Mouse (Mus musculus): ENCODE results near the gene Mapk8ip3. TPM values are rescaled to one million over a fixed set of nuclear protein-coding genes. Genes with fewer than 3 reads are reported as not detected.
A peak's percentile ranks its signal among the peaks of the same experiment; 100 is the strongest.

The Mapk8ip3 gene
- total RNA-seq, 2 experiments from 2014 or later = 66.5 to 68.5 TPM

DNA sequence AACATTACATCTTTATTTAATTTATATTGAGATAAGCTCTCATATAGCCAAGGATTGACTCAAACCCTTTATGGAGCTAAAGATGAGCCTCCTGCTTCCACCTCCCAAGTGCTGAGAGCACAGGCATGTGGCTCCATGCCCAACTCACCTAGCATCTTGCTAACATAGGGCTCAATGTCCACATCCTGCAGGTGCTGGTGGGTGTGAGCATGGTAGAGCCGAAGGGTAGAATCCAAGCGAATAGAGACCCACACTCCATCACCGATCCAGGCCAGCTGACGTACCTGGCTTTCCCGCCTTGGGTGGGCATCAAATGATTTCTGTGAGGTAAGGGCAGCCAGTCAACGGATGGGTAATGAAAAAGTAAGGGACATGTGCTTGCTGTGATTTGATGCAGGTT lies 36.8 kb downstream of the Mapk8ip3 start:
- no peak for DNase-seq

DNA sequence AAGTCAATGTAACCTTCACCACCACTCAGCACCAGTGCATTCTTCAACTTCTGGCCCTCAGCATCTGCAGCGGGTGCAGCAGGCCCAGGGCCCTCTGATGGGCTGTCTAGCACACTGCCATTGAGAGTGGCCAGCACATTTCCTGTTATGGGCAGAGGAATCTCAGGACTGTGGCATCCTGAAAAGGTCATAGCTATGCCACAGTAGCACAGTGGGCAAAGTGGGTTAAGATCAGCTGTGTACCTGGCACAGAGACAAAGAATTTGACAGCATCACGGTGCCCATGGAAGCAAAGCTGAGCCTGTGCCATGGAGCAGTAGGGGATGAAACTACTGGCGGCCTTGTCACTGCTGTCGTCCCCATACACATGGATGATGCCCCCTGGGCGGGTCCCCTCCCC lies 37.6 kb downstream of the Mapk8ip3 start:
- peak; percentile 66 for DNase-seq

DNA sequence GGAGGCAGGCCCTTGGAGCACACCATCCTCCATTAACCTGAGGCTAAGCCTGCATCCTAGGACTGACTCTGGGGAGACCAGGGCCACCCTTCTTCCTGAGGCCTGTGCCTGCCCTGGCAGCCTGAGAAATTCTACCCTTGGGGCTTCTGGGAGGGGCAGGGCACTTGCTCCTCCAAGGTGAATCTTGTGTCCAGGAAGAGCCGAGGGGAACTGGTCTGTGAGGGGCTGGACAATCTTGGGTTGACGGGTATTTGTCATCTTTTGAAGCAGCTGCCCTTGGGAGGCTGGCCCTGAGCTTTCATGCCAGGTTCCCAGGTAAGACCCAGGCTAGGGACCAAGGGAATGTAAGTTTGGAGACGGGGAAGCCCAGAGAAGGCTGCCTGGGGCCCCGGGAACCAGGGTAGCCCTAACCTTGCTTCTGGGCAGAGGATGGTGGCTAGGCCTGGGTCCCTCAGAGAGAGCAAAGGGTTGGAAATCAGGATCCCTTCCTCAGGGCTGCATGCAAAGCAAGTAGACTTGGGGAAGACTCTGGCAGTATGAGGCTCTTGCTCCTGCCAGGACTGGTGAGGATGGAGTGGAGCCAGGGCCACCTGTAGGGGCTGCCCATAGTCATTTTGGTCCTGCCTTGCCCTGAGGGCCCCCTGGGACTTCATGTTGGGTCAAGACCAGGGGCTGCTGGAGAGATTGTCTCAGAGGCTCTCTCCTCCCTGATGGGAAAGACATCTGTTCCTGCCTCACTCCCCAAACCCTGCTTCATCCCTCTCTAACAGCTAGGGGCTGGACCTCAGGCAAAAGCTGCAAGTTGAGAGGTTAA lies 38.5 kb downstream of the Mapk8ip3 start:
- DNase-seq = no peak

DNA sequence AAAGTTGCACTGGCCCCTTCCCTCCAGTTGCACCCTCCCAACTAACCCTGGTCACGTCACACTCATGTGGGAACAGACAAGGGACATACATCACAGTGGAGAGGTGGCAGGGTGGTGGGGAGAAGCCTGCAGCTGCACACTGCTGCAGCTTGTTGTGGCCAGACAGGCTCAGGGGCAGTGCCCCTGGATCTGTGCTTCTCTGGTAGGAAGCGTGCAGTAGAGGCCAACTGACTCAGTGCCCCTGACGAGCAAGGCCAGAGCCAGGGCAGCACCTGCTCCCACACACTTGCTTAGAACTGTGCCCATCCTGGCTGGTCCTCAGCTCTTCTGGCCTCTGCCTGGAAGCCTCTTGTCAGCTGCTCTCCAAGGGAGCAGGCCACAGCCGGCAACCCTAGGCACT lies 39.2 kb downstream of the Mapk8ip3 start:
- no peak for DNase-seq

DNA sequence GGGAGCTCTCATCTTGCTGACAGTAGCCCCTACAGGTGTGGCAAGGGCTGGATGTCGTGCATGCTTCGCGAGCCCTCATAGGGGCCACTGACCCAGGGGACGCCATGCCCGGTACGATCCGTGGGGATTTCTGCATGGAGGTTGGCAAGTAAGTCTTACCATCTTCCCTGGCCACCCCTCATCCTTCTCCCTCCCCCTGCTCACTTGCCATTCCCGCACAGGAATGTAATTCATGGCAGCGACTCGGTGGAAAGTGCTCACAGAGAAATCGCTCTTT lies 39.8 kb downstream of the Mapk8ip3 start:
- DNase-seq = no peak

DNA sequence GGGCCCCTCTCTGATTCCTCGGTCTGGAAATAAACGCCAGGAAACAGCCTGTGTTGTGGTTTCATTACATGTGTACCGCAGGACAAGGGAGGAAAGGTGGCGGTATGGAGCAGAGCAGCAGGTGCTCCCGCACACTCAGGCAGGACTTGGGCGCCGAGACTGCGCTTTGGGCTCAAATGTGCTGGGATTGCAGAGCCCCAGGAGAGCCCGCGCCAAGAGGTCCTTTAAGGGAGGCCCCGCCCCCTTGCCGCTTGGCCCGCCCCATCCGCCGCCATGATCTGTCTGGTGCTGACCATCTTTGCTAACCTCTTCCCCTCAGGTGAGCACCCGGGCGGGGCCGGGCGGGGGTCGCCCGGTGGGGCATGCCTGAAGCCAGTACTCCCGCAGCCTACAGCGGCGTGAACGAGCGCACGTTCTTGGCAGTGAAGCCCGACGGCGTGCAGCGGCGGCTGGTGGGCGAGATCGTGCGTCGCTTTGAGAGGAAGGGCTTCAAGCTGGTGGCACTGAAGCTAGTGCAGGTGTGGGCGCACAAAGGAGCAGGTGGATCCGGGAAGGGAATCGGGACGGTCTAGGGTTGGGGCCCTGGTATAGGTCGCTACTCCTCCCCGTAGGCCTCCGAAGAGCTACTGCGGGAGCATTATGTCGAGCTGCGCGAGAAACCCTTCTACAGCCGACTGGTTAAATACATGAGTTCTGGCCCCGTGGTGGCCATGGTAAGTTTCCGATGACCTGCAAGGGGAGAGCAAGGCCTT lies 40.4 kb downstream of the Mapk8ip3 start, which contains the start of gene Nme3:
Gene Nme3 (plus strand): TSS at position 260 of the 752 bp plus-strand sequence.
- DNase-seq = peak; percentile 78

DNA sequence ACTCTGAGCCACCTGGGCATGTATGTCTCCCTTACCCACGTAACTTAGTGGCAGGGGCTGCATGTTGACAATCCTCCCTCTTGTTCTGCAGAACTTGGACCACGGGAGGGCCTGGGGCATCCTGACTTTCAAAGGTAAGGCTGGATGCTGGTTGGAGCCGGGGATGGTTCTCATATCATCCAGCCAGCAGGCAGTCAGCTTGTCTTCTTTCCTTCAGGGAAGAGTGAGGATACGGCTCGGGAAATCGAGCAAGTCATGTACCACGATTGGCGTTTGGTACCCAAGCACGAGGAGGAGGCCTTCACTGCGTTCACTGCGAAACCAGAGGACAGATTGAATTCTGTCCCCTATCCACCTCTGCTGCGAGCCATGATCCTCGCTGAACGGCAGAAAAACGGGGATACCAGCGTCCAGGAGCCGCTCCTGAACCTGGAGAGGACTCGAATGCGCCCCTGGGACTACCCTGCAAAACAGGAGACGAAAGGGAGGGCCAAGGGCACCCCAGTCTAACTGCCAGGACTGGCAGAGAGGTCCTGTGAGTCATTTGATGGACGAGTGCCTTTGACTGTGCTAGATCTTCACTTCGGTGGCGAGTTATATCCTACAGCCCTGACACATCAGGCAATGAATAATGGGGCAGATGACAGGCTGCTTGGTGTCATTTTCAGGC lies 41.1 kb downstream of the Mapk8ip3 start:
- no peak for DNase-seq

DNA sequence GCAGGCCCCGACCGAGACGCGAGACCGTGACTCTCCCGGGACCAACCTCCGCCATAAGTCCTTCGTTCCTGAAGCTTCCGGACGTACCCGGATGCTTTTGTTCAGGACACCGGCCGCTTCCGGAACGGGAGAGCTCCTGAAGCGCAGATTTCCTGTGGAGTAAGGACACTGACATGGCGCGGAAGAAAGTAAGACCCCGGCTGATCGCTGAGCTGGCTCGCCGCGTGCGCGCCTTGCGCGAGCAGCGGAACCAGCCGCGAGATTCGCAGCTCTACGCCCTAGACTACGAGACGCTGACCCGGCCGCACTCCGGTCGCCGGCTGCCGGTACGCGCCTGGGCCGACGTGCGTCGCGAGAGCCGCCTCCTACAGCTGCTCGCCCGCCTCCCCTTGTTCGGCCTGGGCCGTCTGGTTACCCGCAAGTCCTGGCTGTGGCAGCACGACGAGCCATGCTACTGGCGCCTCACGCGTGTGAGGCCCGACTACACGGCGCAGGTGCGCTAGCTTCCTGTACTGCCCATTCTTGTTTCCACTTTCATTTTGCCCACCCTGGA lies 41.7 kb downstream of the Mapk8ip3 start, which contains the start of the genes Eme2 and Mrps34:
Gene Eme2 (minus strand): TSS at position 93 of the 553 bp plus-strand sequence.
Gene Mrps34 (plus strand): TSS at position 122 of the 553 bp plus-strand sequence.
- DNase-seq = peak; percentile 86

DNA sequence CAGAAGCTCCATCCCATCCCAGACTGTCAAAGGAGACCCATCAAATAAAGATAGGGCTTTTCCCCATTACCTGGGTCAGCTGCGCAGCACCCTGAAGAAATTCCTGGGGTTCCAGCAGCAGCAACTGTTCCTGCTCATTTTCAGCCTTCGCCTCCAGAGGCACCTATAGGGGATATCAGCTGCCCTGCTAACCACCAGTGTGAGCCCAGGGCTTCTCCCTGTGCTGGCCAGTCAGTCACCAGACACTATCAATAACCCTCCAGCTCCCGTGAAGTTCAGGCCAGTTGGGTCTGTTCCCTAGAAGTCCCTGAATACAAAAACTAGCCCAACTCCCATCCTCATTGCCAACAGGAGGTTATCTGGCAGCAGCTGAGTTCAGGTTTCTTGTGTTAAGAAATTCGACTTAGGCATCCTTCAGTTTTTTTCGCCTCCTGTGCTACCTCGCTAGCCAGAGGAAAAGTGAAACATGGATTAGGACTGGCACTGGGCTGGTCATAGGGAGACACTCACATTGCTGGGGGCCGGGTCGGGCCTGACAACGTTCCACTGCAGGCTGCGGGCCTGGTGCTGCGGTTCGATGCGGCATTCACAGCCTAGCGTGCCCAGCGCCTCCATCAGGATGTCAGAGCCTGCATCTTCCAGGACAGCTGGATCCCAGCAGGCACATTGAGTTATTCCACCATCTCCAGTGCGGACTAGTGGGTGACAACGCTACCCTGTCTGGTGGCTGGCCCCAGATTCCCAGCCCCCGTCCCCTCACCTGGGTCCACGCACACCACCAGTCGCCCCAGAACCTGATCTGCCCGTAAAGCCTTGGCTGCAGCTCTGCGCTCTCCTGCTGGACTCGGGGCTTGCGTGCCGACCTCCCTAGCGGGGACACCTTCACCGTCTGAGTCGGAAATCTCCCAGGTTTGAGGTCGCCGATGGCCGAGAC lies 42.4 kb downstream of the Mapk8ip3 start:
- no peak for DNase-seq

DNA sequence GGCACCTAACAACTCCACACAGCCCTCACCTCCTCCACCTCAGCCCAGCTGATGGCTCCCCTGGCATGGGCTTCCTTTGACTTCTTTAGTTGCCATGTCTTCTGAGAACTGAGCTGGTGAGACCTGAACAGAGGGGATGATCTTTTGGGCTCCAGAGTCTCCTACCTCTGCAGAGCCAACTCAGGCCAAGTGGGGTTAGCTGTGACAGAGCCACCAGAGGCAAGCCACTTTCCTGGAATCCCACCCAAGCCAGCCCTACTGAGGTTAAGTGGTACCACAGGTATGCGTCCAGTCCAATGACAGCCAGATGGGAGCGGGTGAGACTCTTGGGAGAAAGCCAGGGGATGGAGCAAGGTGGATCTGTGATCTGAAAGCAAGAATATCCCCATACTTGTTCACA lies 43.5 kb downstream of the Mapk8ip3 start:
- no peak for DNase-seq

DNA sequence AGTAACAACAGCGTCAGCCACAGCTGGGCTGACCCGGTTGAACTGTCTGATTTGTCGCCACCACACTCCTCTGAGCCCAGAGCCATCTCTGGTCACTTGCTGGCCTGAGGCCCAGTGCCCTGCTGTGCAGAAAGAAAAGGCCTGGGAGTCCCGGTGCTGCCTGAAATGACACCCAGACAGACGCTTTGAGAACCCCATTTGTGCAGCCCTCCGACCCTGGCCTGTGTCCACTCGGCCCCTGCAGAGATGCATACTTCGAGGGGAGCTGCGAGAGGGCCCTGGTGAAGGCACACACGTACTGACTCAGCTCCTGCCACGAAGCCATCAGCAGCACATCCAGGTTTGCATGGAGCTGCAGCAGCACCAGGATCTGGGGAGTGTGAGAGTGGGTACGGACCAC lies 44.0 kb downstream of the Mapk8ip3 start:
- DNase-seq = no peak

DNA sequence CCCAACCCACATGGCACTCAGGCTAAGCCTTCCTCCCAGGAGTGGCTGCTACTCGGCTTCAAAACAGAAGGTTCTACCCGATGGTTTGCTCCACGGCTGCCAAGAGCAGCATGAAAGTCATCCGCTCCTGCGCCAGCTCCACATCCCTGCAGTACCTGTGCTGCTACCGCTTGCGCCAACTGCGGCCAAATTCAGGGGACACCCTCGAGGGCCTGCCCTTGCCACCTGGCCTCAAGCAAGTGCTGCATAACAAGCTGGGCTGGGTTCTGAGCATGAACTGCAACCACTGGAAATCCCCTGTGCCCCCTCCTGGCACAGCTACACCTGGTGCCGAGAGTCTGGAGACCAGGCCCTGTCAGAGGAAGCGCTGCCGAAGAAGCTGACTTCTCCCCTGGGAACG lies 45.5 kb downstream of the Mapk8ip3 start:
- DNase-seq = no peak

DNA sequence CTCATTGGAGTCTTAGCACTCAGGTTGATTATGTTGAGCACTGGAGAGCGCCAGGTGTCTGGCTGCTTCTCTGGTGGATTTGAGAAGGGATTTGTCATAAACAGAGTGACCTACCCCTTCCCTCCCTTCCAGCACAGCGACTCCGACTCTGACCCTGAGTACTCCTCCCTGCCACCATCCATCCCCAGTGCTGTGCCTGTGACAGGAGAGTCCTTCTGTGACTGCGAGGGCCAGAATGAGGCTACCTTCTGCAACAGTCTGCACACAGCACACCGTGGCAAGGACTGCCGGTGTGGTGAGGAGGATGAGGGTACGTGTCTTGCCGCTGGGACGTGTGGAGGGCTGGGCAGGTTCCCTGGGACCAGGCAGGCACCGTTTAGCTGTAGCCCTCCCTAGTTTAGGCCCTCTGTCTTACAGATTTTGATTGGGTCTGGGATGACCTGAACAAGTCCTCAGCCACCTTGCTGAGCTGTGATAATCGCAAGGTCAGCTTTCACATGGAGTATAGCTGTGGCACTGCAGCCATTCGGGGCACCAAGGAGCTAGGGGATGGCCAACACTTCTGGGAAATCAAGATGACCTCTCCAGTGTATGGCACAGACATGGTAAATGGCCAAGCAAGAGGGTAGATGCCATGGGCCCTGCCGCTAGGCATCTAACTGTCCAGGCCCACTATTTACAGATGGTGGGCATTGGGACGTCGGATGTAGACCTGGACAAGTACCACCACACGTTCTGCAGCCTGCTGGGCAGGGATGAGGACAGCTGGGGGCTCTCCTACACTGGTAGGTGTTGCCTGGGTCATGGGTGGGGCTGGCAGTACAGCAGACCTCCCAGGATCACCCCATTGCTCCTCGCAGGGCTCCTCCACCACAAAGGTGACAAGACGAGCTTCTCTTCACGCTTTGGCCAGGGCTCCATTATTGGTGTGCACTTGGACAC lies 46.4 kb downstream of the Mapk8ip3 start:
- DNase-seq = no peak

DNA sequence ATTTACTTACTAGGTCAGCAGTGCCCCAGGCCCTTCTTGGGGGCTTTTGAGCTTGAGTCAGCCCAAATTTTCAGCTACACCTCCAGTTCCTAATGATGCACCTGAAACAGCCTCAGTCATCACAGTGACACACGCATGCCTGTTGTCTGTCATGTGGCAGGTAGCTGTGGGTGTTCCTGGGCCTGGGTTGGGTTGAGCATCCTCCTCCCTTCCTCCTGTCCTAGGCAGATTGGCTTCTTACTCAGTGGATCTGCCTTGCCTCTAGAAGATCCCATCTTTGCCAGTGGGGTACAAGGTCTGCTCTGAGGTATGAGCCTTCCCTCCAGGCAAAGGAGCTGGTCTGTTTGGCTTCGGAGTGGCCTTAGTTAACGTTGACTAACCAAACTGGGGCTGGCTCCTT lies 47.9 kb downstream of the Mapk8ip3 start:
- no peak for DNase-seq

DNA sequence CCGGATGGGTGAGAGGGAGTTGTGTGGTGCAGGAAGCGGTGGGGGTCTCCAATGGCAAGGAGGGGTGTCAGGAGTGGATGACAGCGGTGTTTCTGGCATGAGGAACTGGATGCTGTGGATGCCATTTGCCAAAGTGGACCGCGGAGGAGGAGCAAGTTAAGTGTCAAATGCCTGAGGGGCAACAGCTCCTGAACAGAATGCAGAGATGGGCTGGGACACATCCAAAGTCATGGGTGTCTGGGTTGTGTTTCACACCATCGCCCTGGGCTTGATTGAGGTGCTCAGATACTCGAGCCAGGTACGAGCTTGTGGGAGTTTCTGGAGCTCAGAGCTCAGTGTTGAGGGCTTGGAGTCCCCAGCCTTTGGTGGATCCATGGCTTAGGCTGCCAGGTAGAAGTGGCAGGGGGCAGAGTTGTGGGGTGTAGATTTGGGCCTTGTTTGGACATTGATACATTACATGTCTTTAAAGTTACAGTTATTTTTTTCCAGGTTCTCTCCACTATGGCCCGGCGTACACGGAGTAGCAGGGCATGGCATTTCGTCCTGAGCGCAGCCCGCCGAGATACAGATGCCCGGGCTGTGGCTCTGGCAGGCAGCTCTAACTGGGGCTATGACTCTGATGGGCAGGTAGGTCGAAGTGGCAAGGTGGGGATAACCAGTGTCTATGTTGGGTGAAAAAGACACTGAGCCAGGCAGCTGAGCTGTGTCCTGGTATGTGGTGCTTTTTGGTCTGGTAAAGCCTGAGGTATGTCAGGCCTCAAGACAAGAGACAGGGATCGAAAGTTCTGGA lies 49.3 kb downstream of the Mapk8ip3 start:
- DNase-seq = no peak

DNA sequence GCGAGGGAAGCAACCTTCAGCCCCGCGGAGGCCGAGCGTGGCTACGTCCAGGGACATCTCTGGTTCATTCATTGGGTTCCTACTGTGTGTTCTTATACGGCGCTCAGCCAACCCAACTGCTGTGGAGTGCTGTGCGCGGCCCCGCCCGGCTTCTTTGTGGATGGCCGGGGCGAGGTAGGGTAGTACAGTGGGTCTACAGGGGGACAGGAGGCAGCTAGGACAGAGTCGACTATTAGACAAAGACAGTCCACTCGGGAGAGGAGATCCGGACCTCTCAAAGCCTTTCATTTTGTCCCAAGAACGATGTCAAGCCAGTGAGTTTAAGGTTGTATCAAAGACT lies 49.9 kb downstream of the Mapk8ip3 start:
- DNase-seq = no peak

DNA sequence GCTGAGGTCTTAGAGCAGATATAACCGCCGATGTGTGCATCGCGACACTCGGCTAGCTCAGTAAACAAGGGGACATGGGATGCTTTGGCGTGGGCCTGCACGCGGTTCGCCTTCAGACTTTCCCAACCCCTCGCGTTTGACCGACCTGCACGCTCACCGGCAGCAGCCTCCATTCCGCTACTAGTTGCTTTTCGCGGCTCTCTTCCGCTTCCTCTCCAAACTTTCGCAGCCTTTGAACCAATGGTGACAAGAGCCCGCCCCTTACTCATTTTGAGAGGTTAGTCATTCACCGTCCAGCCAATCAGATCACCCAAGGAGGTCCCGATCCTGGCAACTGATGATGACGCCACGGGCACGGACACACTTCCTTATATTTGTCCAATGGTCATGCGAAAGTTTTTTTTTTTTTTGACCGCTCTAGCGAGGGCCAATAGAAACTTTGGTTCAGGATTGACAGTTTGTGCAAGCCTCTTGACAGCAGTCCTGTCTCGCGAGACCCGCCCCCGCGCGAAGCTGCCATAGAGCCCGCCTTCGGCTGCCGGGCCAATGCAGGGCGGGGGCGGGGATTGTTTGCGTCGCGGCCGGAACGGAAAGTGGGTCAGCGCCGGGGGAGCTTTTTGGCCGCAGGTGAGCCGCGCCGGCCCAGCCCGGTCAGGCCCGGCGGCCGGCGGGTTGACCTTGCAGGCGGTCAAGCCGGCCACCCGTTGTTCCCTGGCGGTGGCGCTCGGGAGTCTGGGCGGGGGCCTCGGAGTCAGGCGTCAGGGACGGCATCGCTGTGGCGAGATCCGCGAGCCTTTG lies 50.4 kb downstream of the Mapk8ip3 start, which contains the start of the genes Nubp2 and Spsb3:
Gene Nubp2 (minus strand): TSS at position 216 of the 798 bp plus-strand sequence.
Gene Spsb3 (plus strand): TSS at position 510 of the 798 bp plus-strand sequence.
- DNase-seq = peak; percentile 98

DNA sequence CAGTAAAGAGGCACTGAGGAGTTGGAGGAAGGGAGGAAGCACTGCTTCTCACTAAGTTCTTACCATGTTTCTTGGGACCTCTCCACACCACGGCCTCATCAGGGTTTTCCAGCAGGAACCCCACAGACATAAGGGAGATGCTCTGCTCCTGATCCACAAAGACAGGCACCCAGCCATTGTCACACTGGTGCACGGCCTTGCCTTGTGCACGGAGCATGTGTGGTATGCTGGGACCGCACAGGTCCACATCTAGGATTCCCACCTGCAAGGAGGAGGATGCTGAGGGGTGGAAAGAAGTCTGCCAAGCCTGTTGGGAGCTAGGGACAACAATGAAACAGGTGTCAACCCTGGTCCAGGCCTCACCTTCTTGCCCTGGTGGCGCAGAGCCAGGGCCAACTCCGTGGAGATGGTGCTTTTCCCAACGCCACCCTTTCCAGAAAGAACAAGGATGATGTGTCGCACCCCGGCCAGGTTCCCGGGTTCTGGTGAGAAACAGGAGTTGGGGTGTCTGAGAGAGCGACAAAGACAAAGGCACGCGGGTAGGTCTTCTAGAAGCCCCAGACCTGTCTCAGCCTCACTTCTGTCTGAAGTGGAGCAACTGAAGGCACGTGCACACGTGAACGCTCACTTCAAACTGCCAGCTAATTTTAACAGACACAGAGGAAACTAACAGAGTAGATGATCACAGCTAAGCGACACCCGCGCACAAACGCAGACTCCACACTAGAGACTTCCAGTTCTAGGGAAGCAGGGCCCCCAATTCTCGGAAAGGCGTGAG lies 51.2 kb downstream of the Mapk8ip3 start:
- DNase-seq = no peak

All from heart, postnatal 4 days (tissue).